Mouse (Mus musculus): Measurements from ENCODE around the gene Foxp3.

GRCm38 (mm10) chrX:7604879-7605574 lies 31.6 kb downstream of the Foxp3 start, which contains the start of gene Ccdc22:
- TF ChIP-seq CTCF (IDR thresholded peaks at IDR 0.05; ENCODE audit: insufficient read depth, low read depth, low read length) (no peak), POLR2A (IDR thresholded peaks at IDR 0.05; ENCODE audit: insufficient read depth, low read depth, low read length) (0 out of 2 replicates have a peak, but pooled peaks have one; percentile 23)
